Mouse (Mus musculus) MEL (cell line): ENCODE data around the gene Trim3.

Source experiments
- CHD2 ChIP-seq: IDR thresholded peaks from 2 replicates; pipeline ENCODE4 v1.6.1; 2011; ENCODE audit warnings: low read length, improper control_type of control experiment
- CTCF ChIP-seq, 3 experiments: IDR thresholded peaks in 2 of 3; conservative IDR thresholded peaks in 1 of 3; 2 replicates each; pipeline ENCODE4 v1.5.1; 2011 to 2012; ENCODE audit warnings: low read length in 3 of 3, low read depth in 2 of 3, mild to moderate bottlenecking in 2 of 3, improper control_type of control experiment in 1 of 3, inconsistent platforms in 1 of 3, mixed read lengths in 1 of 3, moderate library complexity in 1 of 3; ENCODE audit not compliant: control insufficient read depth in 1 of 3, insufficient read depth in 1 of 3, poor library complexity in 1 of 3, severe bottlenecking in 1 of 3
- GATA1 ChIP-seq: IDR thresholded peaks from 2 replicates; pipeline ENCODE4 v1.6.1; 2011; ENCODE audit warnings: low read depth, low read length, improper control_type of control experiment
- NRF1 ChIP-seq: IDR thresholded peaks from 2 replicates; pipeline ENCODE4 v1.6.1; 2014; ENCODE audit warnings: low read depth, mild to moderate bottlenecking, inconsistent platforms, low read length, improper control_type of control experiment, moderate library complexity; ENCODE audit not compliant: poor library complexity, insufficient read depth, severe bottlenecking
- USF2 ChIP-seq, 2 experiments: IDR thresholded peaks; 2 replicates each; pipeline ENCODE4 v1.6.1; 2011 to 2012; ENCODE audit warnings: improper control_type of control experiment in 2 of 2, low read length in 2 of 2, borderline replicate concordance in 1 of 2, inconsistent platforms in 1 of 2, low read depth in 1 of 2, mild to moderate bottlenecking in 1 of 2; ENCODE audit not compliant: insufficient read depth in 1 of 2
- ZC3H11A ChIP-seq: IDR thresholded peaks from 2 replicates; pipeline ENCODE4 v1.6.1; 2012; ENCODE audit warnings: low read depth, mild to moderate bottlenecking, inconsistent platforms, low read length, improper control_type of control experiment

DNA sequence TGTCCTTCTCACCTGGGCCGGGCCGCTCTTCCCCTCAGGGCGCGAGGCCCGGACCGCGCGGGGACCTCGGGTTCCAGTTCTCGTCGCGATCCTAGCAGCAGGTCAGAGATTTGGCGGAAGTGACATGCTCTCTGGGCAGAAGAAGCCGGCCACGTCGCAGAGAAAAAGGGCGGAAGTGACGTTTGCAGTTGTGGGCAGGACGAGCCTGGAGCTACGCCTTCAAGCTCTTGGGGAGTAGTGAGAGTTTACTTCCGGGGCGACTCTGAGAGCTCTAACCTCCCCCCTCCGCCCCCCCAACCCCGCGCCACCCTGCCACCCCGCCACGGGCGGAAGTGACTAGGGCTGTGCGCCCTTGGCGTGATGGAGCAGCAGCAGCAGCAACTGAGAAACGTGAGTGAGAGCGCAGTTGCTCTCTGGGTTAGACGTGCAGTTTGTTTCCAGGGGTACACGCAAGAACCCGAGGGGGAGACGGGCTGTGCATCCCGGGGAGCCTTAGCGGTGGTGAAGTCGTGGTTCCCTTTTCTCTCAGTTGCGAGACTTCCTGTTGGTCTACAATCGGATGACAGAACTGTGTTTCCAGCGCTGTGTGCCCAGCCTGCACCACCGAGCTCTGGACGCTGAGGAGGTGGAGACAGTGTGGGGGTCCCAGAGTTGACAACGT lies 7.0 kb upstream of the Trim3 start, which contains the start of the genes Arfip2 and Gm45799:
- TF ChIP-seq ZC3H11A (no peak), USF2 (IDR thresholded peaks at IDR 0.05; ENCODE audit: borderline replicate concordance in 1 of 2, insufficient read depth in 1 of 2, low read depth in 1 of 2, low read length in 2 of 2) (no peak), CHD2 (peak; percentile 33; the same call in 1 of the 2 replicates), CTCF (IDR thresholded peaks at IDR 0.05 in 2 of 3, conservative IDR thresholded peaks at IDR 0.05 in 1 of 3; ENCODE audit: control insufficient read depth in 1 of 3, insufficient read depth in 1 of 3, low read depth in 2 of 3, low read length in 3 of 3, poor library complexity in 1 of 3, severe bottlenecking in 1 of 3) (no peak), NRF1 (no peak; the same call in 1 of the 2 replicates), GATA1 (no peak)
